Mouse (Mus musculus): ENCODE measurements around the gene Myb.

DNA sequence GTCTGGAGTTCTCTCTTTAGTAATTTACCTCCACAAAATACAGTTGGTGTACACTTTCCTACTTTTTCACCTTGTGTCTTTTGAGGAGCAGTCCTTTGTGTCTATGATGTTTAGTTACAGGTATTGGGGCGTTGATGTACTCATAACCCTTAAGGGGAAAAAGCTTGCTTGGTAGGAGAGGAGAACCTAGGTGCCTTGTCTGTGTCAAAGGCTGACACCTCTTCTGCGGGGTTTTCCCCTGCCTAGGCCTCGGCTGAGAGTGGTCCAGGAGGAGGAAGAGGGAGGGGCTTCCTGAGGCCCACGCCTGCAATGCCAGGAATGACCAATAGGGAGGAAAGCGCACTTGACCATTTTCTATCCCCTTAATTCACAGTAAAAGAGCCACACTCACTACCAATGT lies 17.9 kb upstream of the Myb start:
- no peak for TF ChIP-seq GATA1 (IDR thresholded peaks at IDR 0.05; ENCODE audit: low read length)
- TF ChIP-seq TAL1 (IDR thresholded peaks at IDR 0.05; ENCODE audit: low read length) = no peak

Data from erythroblast, embryonic 14.5 days (primary cell).